Mouse (Mus musculus) lung, adult 18-20 months (tissue): ENCODE measurements around the gene Btbd35f1.
"Not testable (repeated sequence)": the region's sequence is repeated elsewhere in the genome, so short reads cannot be mapped to it uniquely, and the experiment has no call there.

Experiments
- DNase-seq, 2 experiments: peaks; one replicate each; pipeline ENCODE4 v3.0.0; 2022; ENCODE audit warnings: mixed read lengths in 2 of 2

The Btbd35f1 gene

DNA sequence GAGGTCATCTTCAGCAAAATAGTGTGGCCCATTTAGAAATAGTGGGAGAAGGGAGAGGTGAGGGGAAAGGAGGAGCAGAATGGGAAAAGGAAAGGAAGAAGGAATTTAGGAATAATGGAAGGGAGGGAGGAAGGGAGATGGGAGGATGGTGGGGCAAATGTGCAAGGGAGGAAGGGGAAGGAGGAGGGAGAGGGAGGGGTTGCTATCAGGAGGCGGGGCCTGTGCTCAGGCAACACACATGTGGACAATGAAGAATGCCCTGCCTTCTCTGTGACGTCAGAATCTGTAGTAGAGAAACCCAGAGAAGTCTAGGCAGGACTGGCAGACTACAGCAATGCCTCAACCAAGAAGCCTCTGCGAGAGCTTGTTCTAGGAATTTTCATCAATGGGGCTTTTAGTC, at the start of gene Btbd35f1:
TSS of gene Btbd35f1 (plus strand) at position 301 of the 400 bp plus-strand sequence.
- DNase-seq = not testable (repeated sequence)

DNA sequence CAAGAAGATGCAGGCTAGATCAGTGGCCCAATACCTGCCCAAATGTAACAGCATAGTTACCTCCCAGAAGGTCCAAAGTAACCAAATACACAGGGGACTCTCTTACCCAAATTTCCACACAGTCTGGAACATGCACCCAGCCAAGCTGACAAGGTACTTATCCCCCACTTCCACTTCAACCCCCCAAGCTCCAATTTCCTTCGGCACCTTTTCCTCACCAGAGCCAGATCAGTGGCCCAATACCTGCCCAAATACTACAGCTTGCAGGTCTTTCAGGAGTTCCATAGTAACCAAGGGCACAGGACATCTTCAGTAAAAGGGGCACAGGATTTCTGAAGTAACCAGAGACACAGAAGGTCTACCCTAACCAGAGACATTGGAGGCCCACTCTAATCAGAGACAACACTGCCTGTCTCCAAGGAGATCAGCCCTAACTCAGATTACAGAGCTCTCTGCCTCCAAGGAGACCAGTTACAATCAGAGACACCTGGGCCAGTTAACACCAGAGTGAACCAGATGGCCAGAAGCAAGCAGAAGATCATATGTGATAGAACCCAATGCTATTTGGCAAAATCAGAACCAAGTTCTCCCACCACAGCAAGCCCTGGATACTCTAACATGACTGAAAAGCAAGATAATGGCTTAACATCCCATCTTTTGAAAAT, 31.2 kb downstream of the Btbd35f1 start:
- DNase-seq = not testable (repeated sequence)

DNA sequence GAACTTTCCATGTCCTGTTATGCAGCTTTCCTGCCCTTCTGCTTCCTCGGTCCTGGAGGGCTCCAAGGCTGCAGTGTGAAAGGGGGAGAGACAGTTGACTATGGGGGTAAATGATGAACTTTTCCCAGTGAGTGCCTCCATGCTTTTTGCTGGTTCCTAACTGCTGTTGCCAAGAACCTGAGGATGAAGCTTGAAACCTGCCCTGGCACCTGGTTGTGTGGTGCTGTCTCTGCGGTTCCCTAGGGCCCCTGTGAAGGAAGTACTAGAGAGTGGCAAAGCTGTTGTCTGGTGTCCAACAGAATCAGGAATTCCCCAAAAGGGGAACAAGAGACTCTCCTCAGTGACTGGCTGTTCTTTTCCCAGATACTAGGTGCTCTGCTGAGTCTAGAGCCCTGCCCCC, 41.2 kb downstream of the Btbd35f1 start:
- not testable (repeated sequence) for DNase-seq

DNA sequence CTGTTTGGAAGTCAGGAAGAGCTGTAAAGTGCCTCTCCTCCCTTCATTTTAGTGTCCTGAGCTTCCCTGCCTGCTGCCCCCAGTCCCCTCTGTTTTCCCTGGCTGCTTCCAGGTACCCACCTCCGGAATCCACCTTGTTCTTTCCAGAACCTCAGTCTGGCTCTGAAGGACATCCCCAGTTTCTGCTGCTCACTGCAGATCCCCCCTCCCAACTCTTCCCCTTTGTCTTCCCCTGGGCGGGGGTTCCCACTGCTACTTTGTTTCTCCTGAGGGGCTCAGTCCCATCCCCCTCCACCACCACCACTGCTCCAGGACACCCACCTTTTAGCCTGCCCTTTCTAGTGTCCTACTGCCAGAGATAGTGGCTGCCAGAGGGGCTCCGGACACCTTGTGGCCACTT, 41.6 kb downstream of the Btbd35f1 start:
- not testable (repeated sequence) for DNase-seq
